Mouse (Mus musculus) lung, embryonic 16.5 days (tissue): ENCODE measurements around the gene St6galnac6. TPM values are rescaled to one million over a fixed set of nuclear protein-coding genes. Genes with fewer than 3 reads are reported as not detected.

ENCODE experiments used
- ATAC-seq: fragments of 200-750 bp; cut with Nextera tagmentation; 2 replicates; pipeline ENCODE4 v1.8.0; 2017; ENCODE audit warnings: low read depth, mild to moderate bottlenecking, moderate library complexity
- H3K27ac ChIP-seq: fragments of 300-500 bp; sonication (generic); 2 replicates; pipeline ENCODE4 v1.5.1; 2014; ENCODE audit warnings: mild to moderate bottlenecking, control low read depth, low read length
- H3K27me3 ChIP-seq: fragments of 300-500 bp; sonication (generic); 2 replicates; pipeline ENCODE4 v1.6.1; 2014; ENCODE audit warnings: low read depth, low read length, mixed read lengths; ENCODE audit not compliant: control insufficient read depth, insufficient read depth
- H3K36me3 ChIP-seq: fragments of 300-500 bp; sonication (generic); 2 replicates; pipeline ENCODE4 v1.6.1; 2014; ENCODE audit warnings: low read length; ENCODE audit not compliant: control insufficient read depth, insufficient read depth
- H3K4me1 ChIP-seq: fragments of 300-500 bp; sonication (generic); replicated peaks from 2 replicates; pipeline ENCODE4 v1.6.1; 2014; ENCODE audit warnings: low read length, mixed read lengths; ENCODE audit not compliant: control insufficient read depth, insufficient read depth
- H3K4me2 ChIP-seq: fragments of 300-500 bp; sonication (generic); 2 replicates; pipeline ENCODE4 v1.6.1; 2014; ENCODE audit warnings: low read depth, low read length, control low read depth
- H3K4me3 ChIP-seq: fragments of 300-500 bp; sonication (generic); 2 replicates; pipeline ENCODE4 v1.5.1; 2014; ENCODE audit warnings: mild to moderate bottlenecking, low read length, control low read depth
- H3K9ac ChIP-seq: fragments of 300-500 bp; sonication (generic); 2 replicates; pipeline ENCODE4 v1.6.1; 2014; ENCODE audit warnings: low read length, control low read depth
- H3K9me3 ChIP-seq: fragments of 300-500 bp; sonication (generic); 2 replicates; pipeline ENCODE4 v1.6.1; 2016; ENCODE audit warnings: low read length; ENCODE audit not compliant: control insufficient read depth
- WGBS: fragments of 180-500 bp; shearing (Covaris S2); extraction: QIAGEN DNeasy Blood & Tissue Kit; methylation state at CpG from one replicate; pipeline ENCODE4 v1.1.7; 2014; 5-methylcytosine and 5-hydroxymethylcytosine counted together
- polyA plus RNA-seq: library from polyadenylated mRNA; unstranded; fragments of >200 nt; fragmentation: Nextera tagmentation; extraction: Ambion mirVana; gene quantifications from 2 replicates; pipeline ENCODE4 v1.2.1, GENCODE M21; 2015

St6galnac6 gene
- polyA plus RNA-seq, 1 experiment from 2014 or later, result 25.4 TPM

- Histone ChIP-seq H3K4me1 (peaks cover 48% of the 10 kb centered on the region), H3K9ac (peak overlapping the region; percentile 15), H3K4me2 (peak overlapping the region; percentile 23; the same call in 1 of the 2 replicates), H3K36me3 (no peaks in the 10 kb centered on the region), H3K27ac (peak overlapping the region; percentile 79), H3K27me3 (no peaks in the 10 kb centered on the region), H3K9me3 (no peaks in the 10 kb centered on the region), H3K4me3 (no peak overlapping the region)
- peak; percentile 65 for ATAC-seq
- WGBS, result 43% methylated on average over 9 of the region's 9 CpGs
Observed at GRCm38 (mm10) chr2:32629276-32629976, 29.9 kb downstream of the St6galnac6 start.

- Histone ChIP-seq H3K9ac (no peak overlapping the region), H3K9me3 (no peaks in the 10 kb centered on the region), H3K4me3 (no peak overlapping the region), H3K4me2 (no peak overlapping the region), H3K4me1 (peaks cover 42% of the 10 kb centered on the region), H3K27ac (no peak overlapping the region), H3K27me3 (no peaks in the 10 kb centered on the region), H3K36me3 (no peaks in the 10 kb centered on the region)
- no peak for ATAC-seq
- WGBS, result 79% methylated on average over 8 of the region's 9 CpGs
Observed at GRCm38 (mm10) chr2:32630036-32630435, 30.5 kb downstream of the St6galnac6 start.

- H3K27me3 ChIP-seq, result no peaks in the 10 kb centered on the region
- no peak overlapping the region for H3K4me2 ChIP-seq
- no peak overlapping the region for H3K4me3 ChIP-seq
- peaks cover 31% of the 10 kb centered on the region for H3K4me1 ChIP-seq
- no peak overlapping the region for H3K27ac ChIP-seq
- H3K36me3 ChIP-seq, result no peaks in the 10 kb centered on the region
- ATAC-seq, result no peak
- WGBS, result 82% methylated on average over 10 of the region's 10 CpGs
- H3K9ac ChIP-seq, result no peak overlapping the region
- H3K9me3 ChIP-seq, result no peaks in the 10 kb centered on the region
Observed at GRCm38 (mm10) chr2:32631046-32631445, 31.5 kb downstream of the St6galnac6 start.

- no peaks in the 10 kb centered on the region for H3K36me3 ChIP-seq
- peak overlapping the region; percentile 29; the same call in 1 of the 2 replicates for H3K9ac ChIP-seq
- peak; percentile 53 for ATAC-seq
Observed at GRCm38 (mm10) chr2:32631737-32632394, 32.4 kb downstream of the St6galnac6 start.

GRCm38 (mm10) chr2:32633660-32634059 lies 34.2 kb downstream of the St6galnac6 start:
- H3K4me3 ChIP-seq, result no peak overlapping the region
- H3K9ac ChIP-seq, result no peak overlapping the region
- ATAC-seq, result no peak
- WGBS, result 45% methylated on average over 5 of the region's 5 CpGs
- H3K9me3 ChIP-seq, result no peaks in the 10 kb centered on the region
- H3K36me3 ChIP-seq, result no peaks in the 10 kb centered on the region
- peak overlapping the region; percentile 49; the same call in 1 of the 2 replicates for H3K27ac ChIP-seq
- peaks cover 19% of the 10 kb centered on the region for H3K4me1 ChIP-seq
- no peaks in the 10 kb centered on the region for H3K27me3 ChIP-seq
- H3K4me2 ChIP-seq, result no peak overlapping the region

More at GRCm38 (mm10) chr2:32631737-32632394, 32.4 kb downstream of the St6galnac6 start:
- Histone ChIP-seq H3K4me1 (peaks cover 23% of the 10 kb centered on the region), H3K4me2 (no peak overlapping the region), H3K9me3 (no peaks in the 10 kb centered on the region), H3K27me3 (no peaks in the 10 kb centered on the region), H3K4me3 (no peak overlapping the region), H3K27ac (peak overlapping the region; percentile 44; the same call in 1 of the 2 replicates)
- WGBS, result 48% methylated on average over 7 of the region's 7 CpGs

GRCm38 (mm10) chr2:32634277-32635105 lies 35.0 kb downstream of the St6galnac6 start:
- Histone ChIP-seq H3K36me3 (no peaks in the 10 kb centered on the region), H3K9me3 (no peaks in the 10 kb centered on the region), H3K27ac (no peak overlapping the region), H3K27me3 (no peaks in the 10 kb centered on the region), H3K4me3 (no peak overlapping the region), H3K9ac (no peak overlapping the region), H3K4me1 (peaks cover 12% of the 10 kb centered on the region), H3K4me2 (no peak overlapping the region)
- ATAC-seq, result no peak
- 78% methylated on average over 10 of the region's 10 CpGs for WGBS

- WGBS, result 83% methylated on average over 7 of the region's 7 CpGs
- Histone ChIP-seq H3K4me1 (peaks cover 16% of the 10 kb centered on the region), H3K27me3 (no peaks in the 10 kb centered on the region), H3K9ac (no peak overlapping the region), H3K36me3 (no peaks in the 10 kb centered on the region), H3K4me3 (no peak overlapping the region), H3K9me3 (no peaks in the 10 kb centered on the region), H3K4me2 (no peak overlapping the region), H3K27ac (no peak overlapping the region)
- ATAC-seq, result no peak
Observed at GRCm38 (mm10) chr2:32636617-32637016, 37.1 kb downstream of the St6galnac6 start.

GRCm38 (mm10) chr2:32637778-32638281 lies 38.3 kb downstream of the St6galnac6 start:
- H3K4me3 ChIP-seq, result no peak overlapping the region
- H3K9me3 ChIP-seq, result no peaks in the 10 kb centered on the region
- H3K4me1 ChIP-seq, result peaks cover 21% of the 10 kb centered on the region
- peak; percentile 92 for ATAC-seq
- 14% methylated on average over 11 of the region's 11 CpGs for WGBS
- peak overlapping the region; percentile 43 for H3K27ac ChIP-seq
- peak overlapping the region; percentile 8; the same call in 1 of the 2 replicates for H3K9ac ChIP-seq
- no peak overlapping the region for H3K4me2 ChIP-seq
- no peaks in the 10 kb centered on the region for H3K27me3 ChIP-seq
- no peaks in the 10 kb centered on the region for H3K36me3 ChIP-seq

GRCm38 (mm10) chr2:32639632-32640031 lies 40.1 kb downstream of the St6galnac6 start:
- no peak overlapping the region for H3K9ac ChIP-seq
- H3K27me3 ChIP-seq, result no peaks in the 10 kb centered on the region
- no peak overlapping the region for H3K27ac ChIP-seq
- no peaks in the 10 kb centered on the region for H3K36me3 ChIP-seq
- ATAC-seq, result no peak
- H3K4me1 ChIP-seq, result peaks cover 24% of the 10 kb centered on the region
- no peaks in the 10 kb centered on the region for H3K9me3 ChIP-seq
- no peak overlapping the region for H3K4me2 ChIP-seq
- no peak overlapping the region for H3K4me3 ChIP-seq
- 68% methylated on average over 1 of the region's 1 CpGs for WGBS
